Mouse (Mus musculus) cerebellum, adult (tissue): ENCODE data around the gene Tmem150b.
A peak's percentile ranks its signal among the peaks of the same experiment; 100 is the strongest.

Experiments used
- ATAC-seq: cut with Nextera tagmentation; 2 replicates; pipeline ENCODE4 v1.9.2; 2017; ENCODE audit warnings: mild to moderate bottlenecking, moderate library complexity, mixed read lengths; ENCODE audit not compliant: insufficient number of reproducible peaks, low FRiP score, low TSS enrichment

The Tmem150b gene

GRCm38 (mm10) chr7:4669156-4669555 is 55.9 kb downstream of the Tmem150b start:
- no peak for ATAC-seq

GRCm38 (mm10) chr7:4668506-4668905 is 56.5 kb downstream of the Tmem150b start:
- no peak for ATAC-seq

GRCm38 (mm10) chr7:4666871-4667270 is 58.2 kb downstream of the Tmem150b start:
- ATAC-seq, result no peak

- ATAC-seq, result no peak
These were observed 61.3 kb downstream of the Tmem150b start for GRCm38 (mm10) chr7:4663742-4664141.

GRCm38 (mm10) chr7:4663179-4663578 is 61.9 kb downstream of the Tmem150b start:
- ATAC-seq, result no peak

- no peak for ATAC-seq
These were observed 65.1 kb downstream of the Tmem150b start for GRCm38 (mm10) chr7:4659911-4660443.

- ATAC-seq, result peak; percentile 95
These were observed 66.0 kb downstream of the Tmem150b start, which contains the start of gene Ppp6r1 for GRCm38 (mm10) chr7:4658912-4659551. TSS of gene Ppp6r1 (minus strand) at chr7:4659019.

- ATAC-seq, result peak; percentile 0; the same call in 1 of the 2 replicates
These were observed 66.7 kb downstream of the Tmem150b start for GRCm38 (mm10) chr7:4658128-4658907.

GRCm38 (mm10) chr7:4657521-4658127 is 67.4 kb downstream of the Tmem150b start:
- no peak for ATAC-seq
